8 mouse cellular contexts compared by ENCODE assay signal in genomic region chr17:44261594-44262202, GRCm38 (mm10).
DNase-seq lines count a peak whose midpoint lies in the region; ATAC-seq and TF ChIP-seq lines count a peak whose summit lies in the region.

No protein-coding gene starts in this region.

- H3K36me3 ChIP-seq in forebrain, postnatal 0 days (ENCODE audit: insufficient read depth) = no peaks in the 10 kb centered on the region
- no peaks in the 10 kb centered on the region for H3K36me3 ChIP-seq in hindbrain, embryonic 15.5 days
- H3K36me3 ChIP-seq in midbrain, embryonic 11.5 days (ENCODE audit: control insufficient read depth, insufficient read depth, low read length) = no peaks in the 10 kb centered on the region

- H3K27ac ChIP-seq in forebrain, postnatal 0 days (ENCODE audit: low read depth, low read length) = no peak overlapping the region
- no peak overlapping the region for H3K27ac ChIP-seq in hindbrain, embryonic 15.5 days (replicated peaks)
- H3K27ac ChIP-seq in midbrain, embryonic 11.5 days (ENCODE audit: low read depth, low read length) = no peak overlapping the region

- no peak for ATAC-seq in cerebellum, adult (ENCODE audit: insufficient number of reproducible peaks, low FRiP score, low TSS enrichment)
- ATAC-seq in forebrain, postnatal 0 days = peak; percentile 90
- ATAC-seq in hindbrain, embryonic 15.5 days (ENCODE audit: low FRiP score, low read depth) = peak; percentile 87
- ATAC-seq in midbrain, embryonic 11.5 days (ENCODE audit: low FRiP score) = peak; percentile 79; the same call in 1 of the 2 replicates

- no peak overlapping the region for H3K4me2 ChIP-seq in forebrain, postnatal 0 days (ENCODE audit: low read depth)
- no peak overlapping the region for H3K4me2 ChIP-seq in hindbrain, embryonic 15.5 days
- H3K4me2 ChIP-seq in midbrain, embryonic 11.5 days = no peak overlapping the region

- TF ChIP-seq CTCF in forebrain, postnatal 0 days (IDR thresholded peaks at IDR 0.05; ENCODE audit: low read depth) = peak; percentile 96

- no peaks in the 10 kb centered on the region for H3K4me1 ChIP-seq in forebrain, postnatal 0 days (ENCODE audit: insufficient read depth)
- H3K4me1 ChIP-seq in hindbrain, embryonic 15.5 days (replicated peaks) = no peaks in the 10 kb centered on the region
- H3K4me1 ChIP-seq in midbrain, embryonic 11.5 days (ENCODE audit: control insufficient read depth, insufficient read depth, low read length) = no peaks in the 10 kb centered on the region

- DNase-seq in cerebellum, adult 11 months = peak; percentile 22
- DNase-seq in cerebellum, adult 11-12 months = peak; percentile 17
- peak; percentile 89 for DNase-seq in forebrain, postnatal 0 days
- DNase-seq in left cerebral cortex, adult 8-10 months (ENCODE audit: low spot score in 2 of 2) = peak; percentile 23 to 38
- peak; percentile 97 for DNase-seq in midbrain, embryonic 11.5 days (ENCODE audit: low spot score, missing footprints)
- DNase-seq in skeletal muscle tissue, adult 2 months (ENCODE audit: low read depth, low spot score) = peak; percentile 80

- 24% methylated on average over 11 of the region's 15 CpGs for WGBS in forebrain, postnatal 0 days
- 31% methylated on average over 10 of the region's 15 CpGs for WGBS in hindbrain, embryonic 15.5 days
- WGBS in midbrain, embryonic 11.5 days = 36% methylated on average over 9 of the region's 15 CpGs

- no peaks in the 10 kb centered on the region for H3K27me3 ChIP-seq in forebrain, postnatal 0 days (ENCODE audit: insufficient read depth, low read length)
- H3K27me3 ChIP-seq in hindbrain, embryonic 15.5 days = peaks cover 7% of the 10 kb centered on the region; the same call in 1 of the 2 replicates
- no peaks in the 10 kb centered on the region for H3K27me3 ChIP-seq in midbrain, embryonic 11.5 days (ENCODE audit: control insufficient read depth, insufficient read depth, low read length)

- H3K4me3 ChIP-seq in forebrain, postnatal 0 days (ENCODE audit: low read depth, low read length) = no peak overlapping the region
- no peak overlapping the region for H3K4me3 ChIP-seq in hindbrain, embryonic 15.5 days
- no peak overlapping the region for H3K4me3 ChIP-seq in midbrain, embryonic 11.5 days (ENCODE audit: low read depth, low read length)

- H3K9me3 ChIP-seq in forebrain, postnatal 0 days (ENCODE audit: low read length) = no peaks in the 10 kb centered on the region
- H3K9me3 ChIP-seq in hindbrain, embryonic 15.5 days = no peaks in the 10 kb centered on the region
- H3K9me3 ChIP-seq in midbrain, embryonic 11.5 days (ENCODE audit: control insufficient read depth, low read length) = no peaks in the 10 kb centered on the region

- H3K9ac ChIP-seq in forebrain, postnatal 0 days = no peak overlapping the region
- no peak overlapping the region for H3K9ac ChIP-seq in hindbrain, embryonic 15.5 days
- H3K9ac ChIP-seq in midbrain, embryonic 11.5 days (ENCODE audit: low read length) = no peak overlapping the region

Comparison
In these comparisons a context has a peak if more than half of its experiments do, and no peak if none do; other contexts are left out.
1. DNase-seq: peak in every context shown above with its lines; median percentile 97 in midbrain, embryonic 11.5 days; 89 in forebrain, postnatal 0 days; 80 in skeletal muscle tissue, adult 2 months; 30 in left cerebral cortex, adult 8-10 months; 22 in cerebellum, adult 11 months; 17 in cerebellum, adult 11-12 months.